Mouse (Mus musculus): ENCODE results near the gene Ntf5. TPM values are rescaled to one million over a fixed set of nuclear protein-coding genes. Genes with fewer than 3 reads are reported as not detected.
"Not testable (repeated sequence)": the region's sequence is repeated elsewhere in the genome, so short reads cannot be mapped to it uniquely, and the experiment has no call there.

Ntf5 gene
- total RNA-seq, 2 experiments from 2014 or later: not detected

- peak; percentile 85 for ATAC-seq (replicated peaks; ENCODE audit: low FRiP score, poor library complexity, severe bottlenecking)
Measured at GRCm38 (mm10) chr7:45459564-45460140, 46.2 kb downstream of the Ntf5 start, which contains the start of gene Ftl1. Ftl1 (minus strand) TSS chr7:45459884.

GRCm38 (mm10) chr7:45460377-45460776 lies 46.9 kb downstream of the Ntf5 start:
- peak; percentile 24 for ATAC-seq (replicated peaks; ENCODE audit: low FRiP score, poor library complexity, severe bottlenecking)

GRCm38 (mm10) chr7:45460860-45461314 lies 47.4 kb downstream of the Ntf5 start:
- peak; percentile 74 for ATAC-seq (replicated peaks; ENCODE audit: low FRiP score, poor library complexity, severe bottlenecking)

- peak; percentile 8 for ATAC-seq (replicated peaks; ENCODE audit: low FRiP score, poor library complexity, severe bottlenecking)
Measured at GRCm38 (mm10) chr7:45461326-45461725, 47.8 kb downstream of the Ntf5 start.

- no peak for ATAC-seq (replicated peaks; ENCODE audit: low FRiP score, poor library complexity, severe bottlenecking)
Measured at GRCm38 (mm10) chr7:45461781-45462180, 48.3 kb downstream of the Ntf5 start.

GRCm38 (mm10) chr7:45462325-45462724 lies 48.8 kb downstream of the Ntf5 start:
- ATAC-seq (replicated peaks; ENCODE audit: low FRiP score, poor library complexity, severe bottlenecking): no peak

- ATAC-seq (replicated peaks; ENCODE audit: low FRiP score, poor library complexity, severe bottlenecking): not testable (repeated sequence)
Measured at GRCm38 (mm10) chr7:45462868-45463267, 49.4 kb downstream of the Ntf5 start.

GRCm38 (mm10) chr7:45463987-45464778 lies 50.7 kb downstream of the Ntf5 start:
- no peak for ATAC-seq (replicated peaks; ENCODE audit: low FRiP score, poor library complexity, severe bottlenecking)

- no peak for ATAC-seq (replicated peaks; ENCODE audit: low FRiP score, poor library complexity, severe bottlenecking)
Measured at GRCm38 (mm10) chr7:45465112-45465511, 51.6 kb downstream of the Ntf5 start.

GRCm38 (mm10) chr7:45465549-45465948 lies 52.1 kb downstream of the Ntf5 start:
- no peak for ATAC-seq (replicated peaks; ENCODE audit: low FRiP score, poor library complexity, severe bottlenecking)

- ATAC-seq (replicated peaks; ENCODE audit: low FRiP score, poor library complexity, severe bottlenecking): peak; percentile 82
Measured at GRCm38 (mm10) chr7:45466283-45467089, 53.0 kb downstream of the Ntf5 start, which contains the start of gene Bax. Bax (minus strand) TSS chr7:45466898.

Other genes with a start within 250 kb of the Ntf5 start
Only the 30 nearest of the 33 such genes appear.
- gene Ccdc155, start 208.8 kb upstream of the Ntf5 start, total RNA-seq (2015; ENCODE audit: low replicate concordance): not detected in 2 replicates
- not detected in 2 replicates for gene Ccdc155, start 208.8 kb upstream of the Ntf5 start, total RNA-seq (2017; ENCODE audit: low replicate concordance)
- gene Dkkl1, start 201.5 kb upstream of the Ntf5 start, total RNA-seq (2015; ENCODE audit: low replicate concordance): 6.3 and 20.8 TPM in 2 replicates
- gene Dkkl1, start 201.5 kb upstream of the Ntf5 start, total RNA-seq (2017; ENCODE audit: low replicate concordance): 0.56 TPM in 1 of 2 replicates, not detected in the other
- not detected in 2 replicates for gene Tead2, start 197.9 kb upstream of the Ntf5 start, total RNA-seq (2015; ENCODE audit: low replicate concordance)
- 0.42 and 0.51 TPM in 2 replicates for gene Tead2, start 197.9 kb upstream of the Ntf5 start, total RNA-seq (2017; ENCODE audit: low replicate concordance)
- gene Cd37, start 174.6 kb upstream of the Ntf5 start, total RNA-seq (2015; ENCODE audit: low replicate concordance): 38.9 and 50.1 TPM in 2 replicates
- gene Cd37, start 174.6 kb upstream of the Ntf5 start, total RNA-seq (2017; ENCODE audit: low replicate concordance): 18.7 and 20.7 TPM in 2 replicates
- gene Slc6a16, start 172.6 kb upstream of the Ntf5 start, total RNA-seq (2015; ENCODE audit: low replicate concordance): not detected in 2 replicates
- gene Slc6a16, start 172.6 kb upstream of the Ntf5 start, total RNA-seq (2017; ENCODE audit: low replicate concordance): not detected in 2 replicates
- gene Slc6a21, start 136.2 kb upstream of the Ntf5 start, total RNA-seq (2015; ENCODE audit: low replicate concordance): not detected in 2 replicates
- gene Slc6a21, start 136.2 kb upstream of the Ntf5 start, total RNA-seq (2017; ENCODE audit: low replicate concordance): not detected in 2 replicates
- gene Trpm4, start 79.9 kb upstream of the Ntf5 start, total RNA-seq (2015; ENCODE audit: low replicate concordance): 0.42 TPM in 1 of 2 replicates, not detected in the other
- gene Trpm4, start 79.9 kb upstream of the Ntf5 start, total RNA-seq (2017; ENCODE audit: low replicate concordance): not detected in 2 replicates
- gene Hrc, start 78.4 kb upstream of the Ntf5 start, total RNA-seq (2015; ENCODE audit: low replicate concordance): not detected in 2 replicates
- gene Hrc, start 78.4 kb upstream of the Ntf5 start, total RNA-seq (2017; ENCODE audit: low replicate concordance): not detected in 2 replicates
- gene Ppfia3, start 46.7 kb upstream of the Ntf5 start, total RNA-seq (2015; ENCODE audit: low replicate concordance): 1.9 TPM in 1 of 2 replicates, not detected in the other
- 0.26 TPM in 1 of 2 replicates, not detected in the other for gene Ppfia3, start 46.7 kb upstream of the Ntf5 start, total RNA-seq (2017; ENCODE audit: low replicate concordance)
- 1.5 TPM in 1 of 2 replicates, not detected in the other for gene Lin7b, start 43.1 kb upstream of the Ntf5 start, total RNA-seq (2015; ENCODE audit: low replicate concordance)
- gene Lin7b, start 43.1 kb upstream of the Ntf5 start, total RNA-seq (2017; ENCODE audit: low replicate concordance): 5.4 TPM in 1 of 2 replicates, not detected in the other
- 50.5 and 70.2 TPM in 2 replicates for gene Snrnp70, start 18.0 kb upstream of the Ntf5 start, total RNA-seq (2015; ENCODE audit: low replicate concordance)
- gene Snrnp70, start 18.0 kb upstream of the Ntf5 start, total RNA-seq (2017; ENCODE audit: low replicate concordance): 169 and 259 TPM in 2 replicates
- not detected in 2 replicates for gene Kcna7, start 8.0 kb upstream of the Ntf5 start, total RNA-seq (2015; ENCODE audit: low replicate concordance)
- not detected in 2 replicates for gene Kcna7, start 8.0 kb upstream of the Ntf5 start, total RNA-seq (2017; ENCODE audit: low replicate concordance)
- gene Lhb, start 7.1 kb downstream of the Ntf5 start, total RNA-seq (2015; ENCODE audit: low replicate concordance): not detected in 2 replicates
- gene Lhb, start 7.1 kb downstream of the Ntf5 start, total RNA-seq (2017; ENCODE audit: low replicate concordance): not detected in 2 replicates
- 11.7 and 13.2 TPM in 2 replicates for gene Gys1, start 21.1 kb downstream of the Ntf5 start, total RNA-seq (2015; ENCODE audit: low replicate concordance)
- 4.6 and 8.9 TPM in 2 replicates for gene Gys1, start 21.1 kb downstream of the Ntf5 start, total RNA-seq (2017; ENCODE audit: low replicate concordance)
- 54.1 and 63.4 TPM in 2 replicates for gene Ruvbl2, start 24.4 kb downstream of the Ntf5 start, total RNA-seq (2015; ENCODE audit: low replicate concordance)
- gene Ruvbl2, start 24.4 kb downstream of the Ntf5 start, total RNA-seq (2017; ENCODE audit: low replicate concordance): 23.1 and 50.1 TPM in 2 replicates
- gene Ftl1, start 46.2 kb downstream of the Ntf5 start, total RNA-seq (2015; ENCODE audit: low replicate concordance): 1,430 and 1,622 TPM in 2 replicates
- gene Ftl1, start 46.2 kb downstream of the Ntf5 start, total RNA-seq (2017; ENCODE audit: low replicate concordance): 705 and 987 TPM in 2 replicates
- gene Bax, start 53.2 kb downstream of the Ntf5 start, total RNA-seq (2015; ENCODE audit: low replicate concordance): 8.6 and 12.7 TPM in 2 replicates
- gene Bax, start 53.2 kb downstream of the Ntf5 start, total RNA-seq (2017; ENCODE audit: low replicate concordance): 9.7 and 11.8 TPM in 2 replicates
- not detected in 2 replicates for gene Tulp2, start 68.2 kb downstream of the Ntf5 start, total RNA-seq (2015; ENCODE audit: low replicate concordance)
- 0.42 TPM in 1 of 2 replicates, not detected in the other for gene Tulp2, start 68.2 kb downstream of the Ntf5 start, total RNA-seq (2017; ENCODE audit: low replicate concordance)
- gene Gm45808, start 73.1 kb downstream of the Ntf5 start, total RNA-seq (2015; ENCODE audit: low replicate concordance): not detected in 2 replicates
- not detected in 2 replicates for gene Gm45808, start 73.1 kb downstream of the Ntf5 start, total RNA-seq (2017; ENCODE audit: low replicate concordance)
- gene Dhdh, start 75.1 kb downstream of the Ntf5 start, total RNA-seq (2015; ENCODE audit: low replicate concordance): 3.3 TPM in 2 replicates
- gene Dhdh, start 75.1 kb downstream of the Ntf5 start, total RNA-seq (2017; ENCODE audit: low replicate concordance): 2.1 and 2.3 TPM in 2 replicates
- 83.0 and 88.6 TPM in 2 replicates for gene Nucb1, start 96.7 kb downstream of the Ntf5 start, total RNA-seq (2015; ENCODE audit: low replicate concordance)
- 487 and 671 TPM in 2 replicates for gene Nucb1, start 96.7 kb downstream of the Ntf5 start, total RNA-seq (2017; ENCODE audit: low replicate concordance)
- gene Ppp1r15a, start 112.6 kb downstream of the Ntf5 start, total RNA-seq (2015; ENCODE audit: low replicate concordance): 1,095 and 1,392 TPM in 2 replicates
- 1,351 and 1,490 TPM in 2 replicates for gene Ppp1r15a, start 112.6 kb downstream of the Ntf5 start, total RNA-seq (2017; ENCODE audit: low replicate concordance)
- gene Plekha4, start 112.6 kb downstream of the Ntf5 start, total RNA-seq (2015; ENCODE audit: low replicate concordance): 1.3 TPM in 1 of 2 replicates, not detected in the other
- gene Plekha4, start 112.6 kb downstream of the Ntf5 start, total RNA-seq (2017; ENCODE audit: low replicate concordance): 2.8 and 9.9 TPM in 2 replicates
- not detected in 2 replicates for gene Hsd17b14, start 141.2 kb downstream of the Ntf5 start, total RNA-seq (2015; ENCODE audit: low replicate concordance)
- not detected in 2 replicates for gene Hsd17b14, start 141.2 kb downstream of the Ntf5 start, total RNA-seq (2017; ENCODE audit: low replicate concordance)
- 5.8 and 9.0 TPM in 2 replicates for gene Bcat2, start 156.5 kb downstream of the Ntf5 start, total RNA-seq (2015; ENCODE audit: low replicate concordance)
- 10.7 and 11.2 TPM in 2 replicates for gene Bcat2, start 156.5 kb downstream of the Ntf5 start, total RNA-seq (2017; ENCODE audit: low replicate concordance)
- not detected in 2 replicates for gene Fgf21, start 201.8 kb downstream of the Ntf5 start, total RNA-seq (2015; ENCODE audit: low replicate concordance)
- gene Fgf21, start 201.8 kb downstream of the Ntf5 start, total RNA-seq (2017; ENCODE audit: low replicate concordance): not detected in 2 replicates
- not detected in 2 replicates for gene Fut1, start 203.6 kb downstream of the Ntf5 start, total RNA-seq (2015; ENCODE audit: low replicate concordance)
- gene Fut1, start 203.6 kb downstream of the Ntf5 start, total RNA-seq (2017; ENCODE audit: low replicate concordance): not detected in 2 replicates
- not detected in 2 replicates for gene Izumo1, start 208.1 kb downstream of the Ntf5 start, total RNA-seq (2015; ENCODE audit: low replicate concordance)
- gene Izumo1, start 208.1 kb downstream of the Ntf5 start, total RNA-seq (2017; ENCODE audit: low replicate concordance): not detected in 2 replicates
- gene Rasip1, start 213.8 kb downstream of the Ntf5 start, total RNA-seq (2015; ENCODE audit: low replicate concordance): not detected in 2 replicates
- not detected in 2 replicates for gene Rasip1, start 213.8 kb downstream of the Ntf5 start, total RNA-seq (2017; ENCODE audit: low replicate concordance)
- gene Mamstr, start 226.3 kb downstream of the Ntf5 start, total RNA-seq (2015; ENCODE audit: low replicate concordance): not detected in 2 replicates
- not detected in 2 replicates for gene Mamstr, start 226.3 kb downstream of the Ntf5 start, total RNA-seq (2017; ENCODE audit: low replicate concordance)